33 mouse cellular contexts compared by ENCODE assay signal in genomic region chr15:6402433-6402832, GRCm38 (mm10). TPM values are rescaled to one million over a fixed set of nuclear protein-coding genes. Genes with fewer than 3 reads are reported as not detected.
"Had no signal": no experiment of that assay in that cellular context is flagged by ENCODE, and none has a peak within 500 bp of the region (broad histone marks: within the 10 kb centered on the region; RNA-seq: fewer than 3 reads in every experiment).

No protein-coding gene starts in this region.

- H3K27ac ChIP-seq: left cerebral cortex, adult 2 months; limb, embryonic 10.5 days; limb, embryonic 12.5 days; limb, embryonic 13.5 days; limb, embryonic 15.5 days; liver, embryonic 12.5 days; liver, embryonic 13.5 days; liver, embryonic 14.5 days; liver, embryonic 15.5 days; lung, embryonic 15.5 days; macrophage; midbrain, embryonic 10.5 days; midbrain, embryonic 12.5 days; midbrain, embryonic 13.5 days; midbrain, embryonic 15.5 days had no signal

- DNase-seq: layer of hippocampus, postnatal 36 days; left cerebral cortex, postnatal 4 days; liver; liver, embryonic 13.5 days; liver, postnatal 0 days; lung, adult 18-20 months; lung, adult 2 months; lung, postnatal 10 days; lung, postnatal 14 days; lung, postnatal 36 days; midbrain, embryonic 14.5 days had no signal

- H3K9me3 ChIP-seq: limb, embryonic 10.5 days; limb, embryonic 12.5 days; limb, embryonic 13.5 days; limb, embryonic 15.5 days; liver, embryonic 12.5 days; liver, embryonic 13.5 days; liver, embryonic 15.5 days; lung, embryonic 15.5 days; megakaryocyte, embryonic 14.5 days; midbrain, embryonic 10.5 days; midbrain, embryonic 12.5 days; midbrain, embryonic 13.5 days; midbrain, embryonic 15.5 days had no signal

- H3K4me1 ChIP-seq: liver, embryonic 12.5 days; liver, embryonic 13.5 days; liver, embryonic 15.5 days; lung, embryonic 15.5 days; megakaryocyte, embryonic 14.5 days; midbrain, embryonic 10.5 days; midbrain, embryonic 12.5 days; midbrain, embryonic 13.5 days; midbrain, embryonic 15.5 days had no signal

- H3K27me3 ChIP-seq: limb, embryonic 12.5 days; limb, embryonic 13.5 days; limb, embryonic 15.5 days; liver, embryonic 12.5 days; liver, embryonic 13.5 days; liver, embryonic 15.5 days; lung, embryonic 15.5 days; megakaryocyte, embryonic 14.5 days; midbrain, embryonic 12.5 days; midbrain, embryonic 13.5 days; midbrain, embryonic 15.5 days had no signal

- ATAC-seq: liver, embryonic 12.5 days; liver, postnatal 0 days; midbrain, embryonic 13.5 days; midbrain, embryonic 15.5 days; midbrain, embryonic 16.5 days had no signal

- H3K9ac ChIP-seq: limb, embryonic 12.5 days; limb, embryonic 13.5 days; limb, embryonic 15.5 days; liver, embryonic 12.5 days; liver, embryonic 13.5 days; liver, embryonic 14.5 days; liver, embryonic 15.5 days; liver, postnatal 0 days; lung, embryonic 15.5 days; midbrain, embryonic 12.5 days; midbrain, embryonic 13.5 days; midbrain, embryonic 15.5 days had no signal

- H3K4me3 ChIP-seq: left cerebral cortex, adult 2 months; limb, embryonic 10.5 days; limb, embryonic 12.5 days; limb, embryonic 13.5 days; limb, embryonic 15.5 days; liver, embryonic 12.5 days; liver, embryonic 13.5 days; liver, embryonic 15.5 days; lung, embryonic 15.5 days; megakaryocyte, embryonic 14.5 days; midbrain, embryonic 10.5 days; midbrain, embryonic 12.5 days; midbrain, embryonic 13.5 days; midbrain, embryonic 15.5 days; myocyte had no signal

- H3K4me2 ChIP-seq: limb, embryonic 12.5 days; limb, embryonic 13.5 days; limb, embryonic 15.5 days; liver, embryonic 11.5 days; liver, embryonic 12.5 days; liver, embryonic 13.5 days; liver, embryonic 15.5 days; lung, embryonic 15.5 days; midbrain, embryonic 11.5 days; midbrain, embryonic 12.5 days; midbrain, embryonic 13.5 days; midbrain, embryonic 15.5 days had no signal

- H3K36me3 ChIP-seq: limb, embryonic 10.5 days; limb, embryonic 12.5 days; liver, embryonic 12.5 days; liver, embryonic 13.5 days; liver, embryonic 15.5 days; lung, embryonic 15.5 days; midbrain, embryonic 10.5 days; midbrain, embryonic 12.5 days; midbrain, embryonic 13.5 days; midbrain, embryonic 15.5 days had no signal

RNA-seq across cellular contexts. Expression of gene C9, which starts 42.7 kb away (rescaled TPM):
- polyA plus RNA-seq: limb, embryonic 10.5 days; limb, embryonic 11.5 days; limb, embryonic 12.5 days; limb, embryonic 13.5 days; limb, embryonic 15.5 days; lung, adult 2 months; lung, embryonic 15.5 days; macrophage; midbrain, embryonic 10.5 days; midbrain, embryonic 11.5 days; midbrain, embryonic 13.5 days; midbrain, embryonic 14.5 days; midbrain, embryonic 15.5 days; midbrain, embryonic 16.5 days; midbrain, postnatal 0 days; myocyte; neural tube, embryonic 11.5 days had no signal
